Mouse (Mus musculus) yolk sac, embryonic 10.5 days (tissue): ENCODE results near the gene Kifc1.
"Not testable (repeated sequence)": the region's sequence is repeated elsewhere in the genome, so short reads cannot be mapped to it uniquely, and the experiment has no call there.

Experiments
- DNase-seq: peaks from one replicate; pipeline ENCODE4 v3.0.0-alpha.2; 2017; ENCODE audit warnings: low spot score

The Kifc1 gene

GRCm38 (mm10) chr17:33918293-33919203, 28.1 kb upstream of the Kifc1 start:
- DNase-seq: no peak

DNA sequence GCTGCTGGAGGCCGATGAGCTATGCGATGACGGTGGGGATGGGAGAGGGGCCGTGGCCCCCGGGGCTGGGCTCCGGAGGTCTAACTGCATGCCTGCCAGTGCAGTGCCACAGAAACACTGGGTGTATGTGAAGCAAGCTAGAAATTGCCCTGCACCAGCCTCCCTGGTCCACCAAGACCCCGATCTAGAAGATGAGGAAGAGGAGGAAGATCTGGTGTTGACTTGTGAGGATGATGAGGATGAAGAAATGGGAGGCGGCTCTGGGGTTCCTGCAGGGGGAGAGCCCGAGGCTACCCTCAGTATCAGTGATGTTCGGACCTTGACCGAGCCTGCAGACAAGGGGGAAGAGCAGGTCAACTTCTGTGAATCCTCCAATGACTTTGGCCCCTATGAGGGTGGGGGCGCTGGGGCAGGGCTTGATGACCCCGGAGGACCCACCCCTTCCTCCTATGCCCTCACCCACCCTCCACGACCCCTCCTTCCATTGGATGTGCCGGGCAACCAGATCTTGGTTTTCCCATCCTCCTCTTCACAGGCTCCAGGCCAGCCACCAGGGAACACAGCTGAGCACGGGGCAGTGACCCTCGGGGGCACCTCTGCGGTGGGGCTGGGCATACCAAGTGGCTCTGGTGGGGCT, 27.3 kb upstream of the Kifc1 start:
- DNase-seq: no peak

DNA sequence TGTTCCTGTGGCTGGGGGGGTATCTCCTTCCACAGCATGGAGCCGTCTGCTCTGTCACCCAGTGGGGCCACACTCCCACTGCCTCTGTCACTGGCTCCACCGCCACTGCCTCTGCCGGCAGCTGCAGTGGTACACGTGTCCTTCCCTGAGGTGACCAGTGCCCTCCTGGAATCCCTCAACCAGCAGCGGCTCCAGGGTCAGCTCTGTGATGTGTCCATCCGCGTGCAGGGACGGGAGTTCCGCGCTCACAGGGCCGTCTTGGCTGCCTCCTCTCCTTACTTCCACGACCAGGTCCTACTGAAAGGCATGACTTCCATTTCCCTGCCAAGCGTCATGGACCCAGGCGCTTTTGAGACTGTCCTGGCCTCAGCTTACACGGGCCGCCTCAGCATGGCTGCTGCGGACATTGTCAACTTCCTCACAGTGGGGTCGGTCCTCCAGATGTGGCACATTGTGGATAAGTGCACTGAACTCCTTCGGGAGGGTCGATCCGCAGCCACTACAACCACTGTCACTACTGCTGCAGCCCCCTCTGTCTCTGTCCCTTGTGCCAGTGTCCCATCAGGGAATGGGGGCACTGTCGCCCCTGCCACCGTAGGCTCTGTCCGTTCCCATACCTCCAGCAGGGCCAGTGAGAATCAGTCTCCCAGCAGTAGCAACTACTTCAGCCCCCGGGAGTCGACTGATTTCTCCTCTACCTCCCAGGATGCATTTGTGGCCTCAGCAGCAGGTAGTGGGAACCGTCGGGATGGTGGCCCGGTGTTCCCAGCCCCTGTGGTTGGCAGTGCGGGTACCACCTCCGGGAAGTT, 26.6 kb upstream of the Kifc1 start:
- no peak for DNase-seq

GRCm38 (mm10) chr17:33916294-33916693, 25.8 kb upstream of the Kifc1 start:
- no peak for DNase-seq

GRCm38 (mm10) chr17:33915671-33916250, 25.3 kb upstream of the Kifc1 start, which contains the start of the genes Tapbp and Zbtb22:
TSS of gene Tapbp (plus strand) at chr17:33915899.
TSS of gene Zbtb22 (plus strand) at chr17:33915904.
- DNase-seq: peak; percentile 99

- DNase-seq: no peak
Measured at GRCm38 (mm10) chr17:33914969-33915391, 24.5 kb upstream of the Kifc1 start.

DNA sequence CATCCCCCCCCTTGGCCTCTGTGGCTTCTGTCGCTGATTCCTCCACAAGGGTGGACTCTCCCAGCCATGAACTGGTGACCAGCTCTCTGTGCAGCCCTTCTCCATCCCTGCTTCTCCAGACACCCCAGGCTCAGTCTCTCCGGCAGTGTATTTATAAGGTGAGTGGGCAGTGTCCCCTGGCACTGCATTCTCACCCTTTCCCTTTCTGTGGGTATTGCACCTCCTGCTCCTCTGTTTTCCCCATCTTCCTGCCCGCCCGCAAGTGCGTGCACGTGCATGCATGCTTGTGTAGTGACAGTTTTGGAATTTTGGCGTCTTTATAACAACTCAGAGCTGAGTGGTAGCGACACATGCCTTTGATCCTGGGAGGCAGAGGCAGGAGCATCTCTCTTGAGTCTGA, 23.4 kb upstream of the Kifc1 start:
- no peak for DNase-seq

DNA sequence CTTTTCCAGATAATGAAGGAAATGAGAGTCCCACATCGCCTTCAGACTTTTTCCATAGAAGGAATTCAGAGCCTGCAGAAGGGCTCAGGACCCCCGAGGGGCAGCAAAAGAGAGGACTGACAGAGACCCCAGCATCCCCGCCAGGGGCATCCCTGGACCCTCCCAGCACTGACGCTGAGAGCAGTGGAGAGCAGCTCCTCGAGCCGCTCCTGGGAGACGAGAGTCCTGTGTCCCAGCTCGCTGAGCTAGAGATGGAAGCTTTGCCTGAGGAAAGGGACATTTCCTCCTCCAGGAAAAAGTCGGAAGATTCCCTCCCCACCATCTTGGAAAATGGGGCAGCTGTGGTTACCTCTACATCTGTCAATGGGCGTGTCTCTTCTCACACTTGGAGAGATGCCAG, 22.8 kb upstream of the Kifc1 start:
- DNase-seq: no peak

GRCm38 (mm10) chr17:33911813-33912414, 21.5 kb upstream of the Kifc1 start:
- DNase-seq: no peak

GRCm38 (mm10) chr17:33911052-33911812, 20.8 kb upstream of the Kifc1 start:
- DNase-seq: no peak

DNA sequence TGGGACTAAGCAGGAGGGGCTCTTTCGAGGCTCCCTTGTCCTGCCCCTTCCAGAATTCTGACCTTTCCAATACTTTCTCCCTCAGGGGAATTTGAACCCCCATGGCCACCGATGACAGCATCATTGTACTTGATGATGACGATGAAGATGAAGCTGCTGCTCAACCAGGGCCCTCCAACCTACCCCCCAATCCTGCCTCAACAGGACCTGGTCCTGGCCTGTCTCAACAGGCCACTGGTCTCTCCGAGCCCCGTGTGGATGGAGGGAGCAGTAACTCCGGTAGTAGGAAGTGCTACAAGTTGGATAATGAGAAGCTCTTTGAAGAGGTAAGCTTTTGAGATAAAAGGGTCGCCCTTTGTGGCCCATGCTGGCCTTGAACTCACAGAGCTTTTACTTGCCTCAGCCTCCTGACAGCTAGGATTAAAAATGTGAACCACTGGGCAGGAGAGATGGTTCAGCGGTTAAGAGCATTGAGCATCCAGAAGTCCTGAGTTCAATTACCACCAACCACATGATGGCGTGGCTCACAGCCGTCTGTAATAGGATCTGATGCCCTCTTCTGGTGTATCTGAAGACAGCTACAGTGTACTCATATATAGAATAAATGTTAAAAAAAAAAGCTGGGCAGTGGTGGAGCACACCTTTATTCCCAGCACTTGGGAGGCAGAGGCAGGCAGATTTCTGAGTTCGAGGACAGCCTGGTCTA, 20.0 kb upstream of the Kifc1 start:
- no peak for DNase-seq

- no peak for DNase-seq
Measured at GRCm38 (mm10) chr17:33909869-33910250, 19.4 kb upstream of the Kifc1 start.

- DNase-seq: peak; percentile 99
Measured at GRCm38 (mm10) chr17:33909077-33909868, 18.8 kb upstream of the Kifc1 start, which contains the start of gene Daxx. TSS of gene Daxx (plus strand) at chr17:33909414.

DNA sequence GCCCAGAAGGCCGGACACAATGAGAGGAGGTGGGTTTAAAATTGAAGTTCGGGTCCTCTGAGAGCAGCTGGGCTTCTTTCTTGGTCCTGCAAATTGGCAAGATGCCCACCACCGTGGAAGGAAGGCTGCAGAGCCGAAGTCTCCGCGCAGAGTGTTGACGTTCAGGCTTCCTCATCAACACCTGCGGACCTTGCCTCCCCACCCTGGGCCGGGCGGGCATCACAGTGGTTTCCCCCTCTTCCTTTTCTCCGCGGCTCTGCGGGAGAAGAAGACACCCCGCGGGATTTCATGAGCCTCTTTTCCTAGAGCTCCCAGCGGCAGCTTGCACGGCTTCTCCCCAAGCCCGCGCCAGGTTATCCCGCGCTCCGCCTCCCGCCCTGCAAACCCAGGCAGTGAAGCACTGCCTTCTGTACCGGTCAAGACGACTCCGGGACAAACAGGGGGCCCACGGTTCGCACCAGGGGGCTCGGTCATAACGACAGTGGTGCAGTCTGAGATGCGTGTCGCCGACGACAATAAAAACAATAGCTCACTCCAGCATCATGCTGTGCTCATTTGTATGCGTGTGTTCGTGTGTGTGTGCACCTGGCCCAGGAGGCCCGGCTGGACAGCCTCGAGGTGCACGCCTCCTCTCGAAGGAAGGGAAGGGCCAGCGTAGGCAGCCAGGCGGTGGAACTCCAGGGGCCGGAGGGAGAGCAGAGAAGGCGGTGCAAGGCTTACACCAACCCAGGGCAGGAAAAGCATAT, 18.0 kb upstream of the Kifc1 start:
- DNase-seq: no peak

DNA sequence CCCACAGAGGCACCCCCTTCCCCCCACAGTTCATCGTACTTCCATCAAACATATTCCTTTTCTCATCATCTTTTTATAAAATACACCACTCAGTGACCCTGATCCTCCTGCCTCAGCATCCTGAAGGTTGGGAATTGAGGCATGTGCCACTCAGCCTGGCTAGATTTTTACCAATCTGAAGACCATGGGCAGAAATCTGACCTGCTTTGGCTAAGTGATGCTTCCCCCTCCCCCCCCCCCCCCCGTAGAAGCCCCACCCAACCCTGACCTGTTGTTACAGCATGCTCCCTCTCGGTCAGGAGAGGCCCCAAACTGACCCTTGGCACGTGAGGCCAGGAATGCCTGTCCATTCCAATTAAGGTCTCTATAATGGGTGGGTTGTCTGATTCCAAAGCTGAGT, 14.4 kb upstream of the Kifc1 start, which contains the start of gene Platr17:
Gene Platr17 (plus strand): TSS at position 301 of the 400 bp plus-strand sequence.
- DNase-seq: not testable (repeated sequence)

DNA sequence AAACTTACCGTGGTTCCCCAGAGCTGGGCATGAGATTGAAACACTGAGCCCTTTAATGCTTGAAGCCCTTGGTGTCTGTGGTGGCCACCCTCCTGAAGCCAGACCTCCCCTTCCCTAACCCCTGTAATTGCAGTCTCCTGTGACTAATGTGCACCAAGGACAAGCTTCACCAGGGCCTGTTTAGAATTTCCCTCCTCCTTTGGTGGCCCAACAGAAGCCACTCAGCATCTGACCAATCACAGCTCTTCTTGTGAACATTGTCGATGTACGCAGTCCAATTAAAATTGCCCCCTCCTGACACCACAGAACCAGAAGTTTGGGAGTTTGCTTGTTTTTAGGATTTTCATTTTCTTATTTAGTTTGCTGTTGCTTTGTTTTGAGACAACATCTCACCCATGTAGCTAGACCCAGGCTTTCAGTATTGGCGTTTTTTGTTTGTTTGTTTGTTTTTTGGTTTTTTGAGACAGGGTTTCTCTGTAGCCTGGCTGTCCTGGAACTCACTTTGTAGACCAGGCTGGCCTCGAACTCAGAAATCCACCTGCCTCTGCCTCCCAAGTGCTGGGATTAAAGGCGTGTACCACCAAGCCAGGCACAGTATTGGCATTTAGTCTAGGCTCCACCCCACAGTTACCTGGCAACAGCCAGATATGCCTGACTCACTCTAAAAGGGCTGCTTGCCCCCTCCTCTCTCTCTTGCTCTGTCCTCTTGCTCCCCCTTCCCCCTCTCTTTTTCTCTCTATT, 13.6 kb upstream of the Kifc1 start:
- DNase-seq: not testable (repeated sequence)

DNA sequence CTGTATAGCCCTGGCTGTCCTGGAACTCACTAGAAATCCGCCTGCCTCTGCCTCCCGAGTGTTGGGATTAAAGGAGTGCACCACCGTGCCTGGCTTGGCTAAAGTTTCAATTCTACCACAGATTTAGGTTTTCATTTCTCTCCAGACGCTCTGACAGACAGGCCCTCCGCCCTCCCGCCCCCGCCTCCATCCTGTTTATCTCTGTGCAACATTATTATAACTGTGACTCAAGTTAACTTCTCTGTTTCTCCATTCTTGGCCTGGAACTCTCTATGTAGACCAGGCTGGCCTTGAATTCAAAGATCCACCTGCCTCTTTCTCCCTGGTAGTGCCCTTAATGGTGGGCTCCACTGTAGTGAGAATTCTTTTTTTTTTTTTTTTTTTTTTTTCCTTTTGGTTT, 12.0 kb upstream of the Kifc1 start:
- DNase-seq: no peak

- no peak for DNase-seq
Measured at GRCm38 (mm10) chr17:33902079-33902478, 11.6 kb upstream of the Kifc1 start.
